Mouse (Mus musculus): ENCODE measurements around the gene Appbp2.

The Appbp2 gene

GRCm38 (mm10) chr11:85234990-85235841, at the start of gene Appbp2:
TSS of gene Appbp2 (minus strand) at chr11:85235130.
- peak; percentile 93 to 97 for DNase-seq (ENCODE audit: inconsistent age in 2 of 2, low spot score in 1 of 2)

GRCm38 (mm10) chr11:85281219-85281878, 46.4 kb upstream of the Appbp2 start:
- DNase-seq (ENCODE audit: inconsistent age in 2 of 2, low spot score in 1 of 2), result no peak

DNA sequence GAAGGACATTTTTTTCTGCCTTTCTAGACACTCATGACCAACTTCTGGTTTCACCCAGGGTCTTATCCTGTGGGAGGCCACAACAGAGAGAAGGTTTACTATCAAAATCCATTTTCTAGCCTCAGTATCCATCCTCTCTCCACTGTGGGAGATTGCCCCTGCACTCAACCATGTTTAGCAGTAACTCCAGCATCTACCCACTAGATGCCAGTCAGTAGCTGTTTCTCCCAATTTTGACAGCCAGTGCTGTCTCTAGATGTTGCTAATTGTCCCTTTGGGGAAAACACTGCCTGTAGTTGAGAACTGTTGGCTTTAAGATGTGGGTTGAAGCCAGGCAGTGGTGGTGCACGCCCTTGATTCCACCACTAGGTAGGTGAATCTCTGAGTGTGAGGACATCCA, 43.2 kb upstream of the Appbp2 start:
- no peak for DNase-seq (ENCODE audit: inconsistent age in 2 of 2, low spot score in 1 of 2)

GRCm38 (mm10) chr11:85277609-85278008, 42.7 kb upstream of the Appbp2 start:
- DNase-seq (ENCODE audit: inconsistent age in 2 of 2, low spot score in 1 of 2), result peak in 1 of 2 experiments; percentile 39

DNA sequence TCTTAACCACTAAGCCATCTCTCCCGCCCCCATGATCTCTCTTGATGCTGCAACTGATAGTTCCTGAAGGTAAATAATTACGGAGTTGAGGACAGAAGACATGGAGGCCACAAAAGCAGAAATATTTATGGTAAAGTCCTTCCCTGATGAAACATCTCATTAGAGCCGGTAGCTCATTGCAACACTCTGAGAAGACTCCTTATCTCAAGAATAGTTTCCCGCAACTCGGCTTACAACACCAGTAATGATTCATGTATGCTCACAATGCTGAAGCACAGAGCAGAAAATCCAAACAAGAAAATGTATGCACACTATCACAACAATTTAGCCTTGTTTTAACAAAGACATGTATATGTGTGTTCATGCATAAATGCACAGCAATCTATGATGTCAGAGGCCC, 40.2 kb upstream of the Appbp2 start:
- DNase-seq (ENCODE audit: inconsistent age in 2 of 2, low spot score in 1 of 2), result no peak

- no peak for DNase-seq (ENCODE audit: inconsistent age in 2 of 2, low spot score in 1 of 2)
Observed at GRCm38 (mm10) chr11:85273299-85273698, 38.4 kb upstream of the Appbp2 start.

- peak; percentile 63 to 83 for DNase-seq (ENCODE audit: inconsistent age in 2 of 2, low spot score in 1 of 2)
Observed at GRCm38 (mm10) chr11:85270631-85271030, 35.7 kb upstream of the Appbp2 start.

DNA sequence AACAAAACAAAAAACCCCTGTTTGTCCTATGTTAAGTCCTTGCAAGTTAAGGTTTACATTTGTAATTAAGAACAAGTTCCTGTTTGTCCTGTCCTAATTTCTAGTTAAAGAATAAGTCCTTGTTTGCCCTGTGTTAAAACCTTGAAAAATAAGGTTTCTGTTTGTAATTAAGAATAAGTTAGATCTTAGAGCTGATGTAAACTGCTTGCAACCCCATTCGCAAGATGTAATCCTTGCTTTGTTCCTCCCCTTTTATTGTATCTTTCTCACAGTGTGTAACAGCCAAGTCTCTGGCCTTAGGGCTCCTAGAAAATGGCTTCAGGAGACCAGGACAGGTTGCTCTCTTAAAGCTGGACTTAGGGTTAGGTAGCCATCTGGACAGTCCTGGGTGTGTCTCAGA, 32.5 kb upstream of the Appbp2 start:
- DNase-seq (ENCODE audit: inconsistent age in 2 of 2, low spot score in 1 of 2), result no peak

- DNase-seq (ENCODE audit: inconsistent age in 2 of 2, low spot score in 1 of 2), result no peak
Observed at GRCm38 (mm10) chr11:85264635-85265034, 29.7 kb upstream of the Appbp2 start.

DNA sequence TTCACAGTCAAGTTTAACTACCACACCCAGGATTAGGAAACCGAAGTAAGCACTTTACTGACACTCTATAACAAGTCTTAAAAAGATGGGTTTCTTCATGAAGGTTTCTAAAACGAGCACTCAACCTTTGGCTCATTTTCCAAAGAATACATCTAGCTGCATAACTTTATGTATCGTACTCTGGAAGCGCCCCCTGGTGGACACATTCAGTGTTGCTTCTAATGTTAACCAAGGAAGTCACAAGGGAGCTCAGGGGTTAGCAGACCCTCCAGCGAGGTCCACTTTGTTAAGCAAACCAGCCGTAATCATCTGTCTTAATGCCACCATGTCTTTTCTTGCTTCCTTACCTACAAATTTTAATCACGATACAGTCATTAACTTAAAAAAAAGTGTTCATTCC, 26.3 kb upstream of the Appbp2 start:
- peak; percentile 69 to 94 for DNase-seq (ENCODE audit: inconsistent age in 2 of 2, low spot score in 1 of 2)

GRCm38 (mm10) chr11:85258966-85259365, 24.0 kb upstream of the Appbp2 start:
- DNase-seq (ENCODE audit: inconsistent age in 2 of 2, low spot score in 1 of 2), result peak; percentile 87 to 93

GRCm38 (mm10) chr11:85255471-85256027, 20.6 kb upstream of the Appbp2 start:
- no peak for DNase-seq (ENCODE audit: inconsistent age in 2 of 2, low spot score in 1 of 2)

DNA sequence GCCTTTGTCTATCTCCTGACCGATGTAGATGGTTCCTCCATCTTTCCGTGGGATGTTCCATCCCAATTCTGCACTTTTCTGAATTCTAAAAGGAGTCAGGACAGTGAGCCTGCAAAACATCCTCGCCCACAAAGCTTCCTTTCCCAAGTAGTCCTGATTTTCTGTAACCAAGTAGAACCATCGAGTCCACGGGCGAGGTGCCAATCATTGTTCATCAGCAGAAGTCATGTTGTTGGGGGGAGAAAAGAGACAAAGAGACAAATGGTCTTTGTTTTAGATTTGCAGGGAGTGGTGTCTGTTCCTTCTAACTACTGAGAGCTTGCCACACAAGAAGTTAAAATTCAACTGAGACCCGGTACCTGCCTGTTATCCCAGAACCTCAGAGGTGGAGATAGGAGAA, 18.7 kb upstream of the Appbp2 start:
- no peak for DNase-seq (ENCODE audit: inconsistent age in 2 of 2, low spot score in 1 of 2)

DNA sequence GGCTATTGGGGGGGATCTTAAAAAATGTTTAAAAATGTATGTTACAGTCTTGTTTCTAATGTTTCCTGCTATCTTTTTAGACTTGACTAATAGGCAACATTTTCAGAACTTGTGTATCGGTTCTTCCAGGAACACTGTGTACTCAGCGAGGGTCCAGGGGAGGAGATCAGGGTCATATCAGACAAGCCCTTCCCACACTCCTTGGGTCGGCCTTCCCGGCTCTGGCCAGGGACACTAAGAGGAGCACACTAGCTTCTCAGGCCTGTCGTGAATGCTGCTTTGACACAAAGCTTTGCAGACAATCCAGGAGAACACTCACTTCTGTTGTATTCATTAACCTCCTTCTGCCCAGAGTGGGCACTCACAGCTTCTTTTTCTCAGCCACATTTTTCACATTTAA, 18.1 kb upstream of the Appbp2 start:
- peak in 1 of 2 experiments; percentile 80 for DNase-seq (ENCODE audit: inconsistent age in 2 of 2, low spot score in 1 of 2)

DNA sequence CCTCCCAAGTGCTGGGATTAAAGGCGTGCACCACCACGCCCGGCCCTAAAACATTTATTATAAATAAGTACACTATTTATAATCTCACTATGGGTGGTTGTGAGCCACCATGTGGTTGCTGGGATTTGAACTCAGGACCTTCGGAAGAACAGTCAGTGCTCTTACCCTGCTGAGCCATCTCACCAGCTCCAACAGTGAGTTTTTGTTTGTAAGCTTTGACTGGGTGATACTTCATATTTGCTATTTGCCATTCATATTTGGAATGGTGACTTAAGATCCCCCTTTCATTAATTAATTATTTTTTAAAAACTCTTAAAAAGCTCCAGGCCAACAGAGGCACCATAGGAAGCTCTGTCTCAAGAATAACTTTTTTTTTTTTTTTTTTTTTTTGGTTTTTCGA, 17.0 kb upstream of the Appbp2 start:
- no peak for DNase-seq (ENCODE audit: inconsistent age in 2 of 2, low spot score in 1 of 2)

DNA sequence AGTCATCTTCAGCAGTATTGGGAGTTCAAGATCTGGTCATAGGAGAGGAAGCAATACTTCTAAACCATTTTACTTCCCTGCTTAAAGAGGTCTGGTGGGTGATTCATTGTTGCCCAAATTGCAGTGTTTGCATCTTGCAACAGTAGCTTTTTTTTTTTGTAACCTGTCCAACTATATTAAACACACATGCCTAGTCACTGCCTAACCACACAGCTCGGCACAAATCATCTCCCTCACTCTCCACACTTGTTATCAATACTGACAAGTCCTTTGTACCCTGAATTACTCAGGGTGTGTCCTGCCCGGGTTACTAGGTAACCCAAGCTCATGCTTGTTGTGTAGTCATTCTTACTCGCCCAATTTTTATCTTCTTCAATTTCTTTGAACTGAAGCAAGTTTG, 15.5 kb upstream of the Appbp2 start:
- peak in 1 of 2 experiments; percentile 63 for DNase-seq (ENCODE audit: inconsistent age in 2 of 2, low spot score in 1 of 2)

- no peak for DNase-seq (ENCODE audit: inconsistent age in 2 of 2, low spot score in 1 of 2)
Observed at GRCm38 (mm10) chr11:85249338-85249737, 14.4 kb upstream of the Appbp2 start.

DNA sequence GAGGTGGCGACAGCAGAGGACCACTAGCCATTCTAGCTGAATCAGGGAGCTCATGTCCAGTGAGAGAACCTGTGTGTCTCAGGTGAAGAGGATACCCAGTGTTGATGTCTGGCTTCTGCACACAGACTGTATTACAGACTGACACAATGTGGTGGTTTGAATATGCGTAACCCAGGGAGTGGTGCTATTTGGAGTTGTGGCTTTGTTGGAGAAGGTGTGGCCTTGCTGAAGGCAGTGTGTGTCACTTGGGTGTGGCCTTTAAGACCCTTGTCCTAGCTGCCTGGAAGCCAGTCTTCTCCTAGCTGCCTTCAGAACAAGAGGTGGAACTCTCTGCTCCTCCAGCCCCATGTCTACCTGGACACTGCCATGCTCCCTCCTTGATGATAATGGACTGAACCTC, 13.2 kb upstream of the Appbp2 start:
- DNase-seq (ENCODE audit: inconsistent age in 2 of 2, low spot score in 1 of 2), result no peak

- DNase-seq (ENCODE audit: inconsistent age in 2 of 2, low spot score in 1 of 2), result no peak
Observed at GRCm38 (mm10) chr11:85241226-85241625, 6.3 kb upstream of the Appbp2 start.

- DNase-seq (ENCODE audit: inconsistent age in 2 of 2, low spot score in 1 of 2), result no peak
Observed at GRCm38 (mm10) chr11:85240211-85240610, 5.3 kb upstream of the Appbp2 start.

DNA sequence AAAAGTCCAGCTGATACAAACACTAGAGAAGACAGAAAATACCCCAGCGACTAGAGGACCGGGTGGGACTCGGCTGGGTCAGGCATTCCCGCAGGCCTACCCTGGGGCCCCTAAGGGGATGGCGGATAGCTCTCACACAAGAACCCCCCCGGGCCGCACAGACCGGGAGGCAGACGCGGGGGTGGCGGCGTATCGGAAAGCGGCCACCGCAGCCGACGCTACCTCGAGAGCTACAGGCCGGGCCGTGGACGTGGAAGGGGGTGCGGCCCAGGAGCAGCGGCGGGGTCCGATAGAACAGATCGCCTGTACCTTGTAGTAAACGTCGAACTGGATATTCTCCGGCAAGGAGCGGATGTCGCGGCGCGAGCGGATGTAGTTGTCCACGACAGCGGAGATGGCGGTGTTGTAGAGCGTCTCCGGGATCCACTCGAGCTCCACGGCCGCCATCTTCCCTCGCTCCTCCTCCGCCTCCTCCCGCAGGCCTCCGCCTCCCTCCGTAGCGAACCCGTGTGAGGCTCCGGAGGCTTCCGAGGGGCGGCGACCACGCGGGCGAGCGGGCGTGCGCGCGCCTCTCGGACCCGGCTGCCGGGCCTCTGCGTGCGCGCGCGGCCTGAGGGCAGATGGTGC, 454 bp downstream of the Appbp2 start:
- peak; percentile 89 to 95 for DNase-seq (ENCODE audit: inconsistent age in 2 of 2, low spot score in 1 of 2)
